Mouse (Mus musculus) myocyte (in vitro differentiated cells): ENCODE measurements around the gene Cacnb2.

ENCODE experiments used
- CEBPB ChIP-seq: IDR thresholded peaks from 2 replicates; pipeline ENCODE4 v1.6.1; 2011; ENCODE audit warnings: mild to moderate bottlenecking, moderate library complexity; ENCODE audit not compliant: poor library complexity, insufficient read depth, severe bottlenecking
- E2F4 ChIP-seq: IDR thresholded peaks from one replicate; pipeline ENCODE4 v1.6.1; 2011; ENCODE audit warnings: mild to moderate bottlenecking, control low read depth, moderate library complexity; ENCODE audit not compliant: insufficient read depth
- MAX ChIP-seq: IDR thresholded peaks from one replicate; pipeline ENCODE4 v1.6.1; 2011; ENCODE audit warnings: low read depth, mild to moderate bottlenecking, control low read depth
- MYOG ChIP-seq, 3 experiments: IDR thresholded peaks; one replicate each; pipeline ENCODE4 v1.6.1; 2011; ENCODE audit warnings: control low read depth in 2 of 3, low read depth in 2 of 3, mild to moderate bottlenecking in 2 of 3; ENCODE audit not compliant: insufficient read length in 2 of 3, control insufficient read depth in 1 of 3, insufficient read depth in 1 of 3
- POLR2A ChIP-seq: IDR thresholded peaks from one replicate; pipeline ENCODE4 v1.6.1; 2011; ENCODE audit warnings: low read depth, mild to moderate bottlenecking, control low read depth, moderate library complexity; ENCODE audit not compliant: insufficient read length
- POLR2AphosphoS2 ChIP-seq: IDR thresholded peaks from one replicate; pipeline ENCODE4 v1.6.1; 2011; ENCODE audit warnings: low read depth, control low read depth; ENCODE audit not compliant: insufficient read length
- TCF12 ChIP-seq: IDR thresholded peaks from one replicate; pipeline ENCODE4 v1.6.1; 2011; ENCODE audit warnings: mild to moderate bottlenecking, control low read depth; ENCODE audit not compliant: poor library complexity, insufficient read depth, severe bottlenecking
- TCF3 ChIP-seq: IDR thresholded peaks from one replicate; pipeline ENCODE4 v1.6.1; 2011; ENCODE audit warnings: low read depth, control low read depth; ENCODE audit not compliant: insufficient read length
- USF1 ChIP-seq: IDR thresholded peaks from one replicate; pipeline ENCODE4 v1.6.1; 2011; ENCODE audit warnings: low read depth, mild to moderate bottlenecking, control low read depth, moderate library complexity

GRCm38 (mm10) chr2:14774375-14774774 lies 171.5 kb downstream of the Cacnb2 start:
- no peak for TF ChIP-seq POLR2AphosphoS2
- TF ChIP-seq USF1 = no peak
- TF ChIP-seq POLR2A = no peak
- no peak for TF ChIP-seq CEBPB
- no peak for TF ChIP-seq MAX
- TF ChIP-seq TCF3 = no peak
- no peak for TF ChIP-seq TCF12
- no peak for TF ChIP-seq MYOG (IDR thresholded peaks at IDR 0.05; ENCODE audit: control insufficient read depth in 1 of 3, insufficient read depth in 1 of 3, insufficient read length in 2 of 3, low read depth in 2 of 3)
- no peak for TF ChIP-seq E2F4
